ENCODE assay signal across 8 mouse cellular contexts in the genomic region with DNA sequence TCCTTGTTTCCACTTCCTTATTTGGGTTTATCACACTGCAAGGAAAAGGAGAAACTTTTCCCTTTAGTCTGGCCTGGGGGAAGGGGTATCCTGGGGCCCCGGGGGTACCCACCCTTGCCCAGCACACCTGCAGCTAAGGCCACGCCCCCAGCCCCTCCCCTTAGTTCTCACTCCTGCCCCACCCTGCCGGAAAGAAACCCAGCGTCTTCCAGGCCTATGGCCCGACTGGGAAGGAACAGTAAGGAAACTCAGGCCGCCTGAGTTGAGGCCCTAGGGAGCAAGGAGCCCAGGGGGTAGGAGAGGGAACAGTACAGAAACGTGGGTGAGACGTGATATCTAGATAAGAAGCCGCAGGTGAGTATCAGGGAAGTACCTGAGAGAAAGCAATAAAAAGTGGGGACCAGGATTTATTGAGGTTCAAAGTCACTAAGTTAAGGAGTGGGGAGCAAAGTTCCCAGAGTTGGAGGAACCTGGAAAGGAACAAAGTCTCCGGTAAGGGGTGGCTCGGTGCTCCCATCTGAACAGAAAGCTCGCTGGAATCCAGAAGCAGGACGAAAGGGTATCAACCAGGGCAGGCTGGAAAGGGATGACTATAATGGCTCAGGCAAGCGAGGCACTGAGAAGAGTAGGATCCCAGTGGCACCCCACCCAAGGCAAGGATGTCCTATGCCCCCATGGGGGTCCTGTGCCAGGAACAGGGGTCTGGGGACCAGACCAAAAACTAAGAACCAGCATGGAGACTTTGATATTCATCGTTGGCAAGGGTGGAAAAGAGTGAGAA. TPM values are rescaled to one million over a fixed set of nuclear protein-coding genes. Genes with fewer than 3 reads are reported as not detected.
DNase-seq lines count a peak whose midpoint lies in the region; ATAC-seq and TF ChIP-seq lines count a peak whose summit lies in the region.

No protein-coding gene starts in this region.

- H3K4me3 ChIP-seq in testis, adult 2 months (ENCODE audit: control insufficient read depth, low read depth, low read length), result peak overlapping the region; percentile 82
- peak overlapping the region; percentile 65 for H3K4me3 ChIP-seq in forebrain, embryonic 10.5 days

- H3K4me1 ChIP-seq in testis, adult 2 months (ENCODE audit: control insufficient read depth, insufficient read depth, low read length), result peaks cover 24% of the 10 kb centered on the region
- H3K4me1 ChIP-seq in forebrain, embryonic 10.5 days, result peaks cover 57% of the 10 kb centered on the region

- H3K9me3 ChIP-seq in forebrain, embryonic 10.5 days, result no peaks in the 10 kb centered on the region

- no peak for TF ChIP-seq CTCF in testis, adult 2 months (IDR thresholded peaks at IDR 0.05; ENCODE audit: control insufficient read depth, insufficient read depth, insufficient replicate concordance, low read depth, low read length)

- WGBS in forebrain, embryonic 10.5 days, result 14% methylated on average over 15 of the region's 15 CpGs

- no peaks in the 10 kb centered on the region for H3K27me3 ChIP-seq in testis, adult 2 months (ENCODE audit: control insufficient read depth, insufficient read depth, low read length)
- H3K27me3 ChIP-seq in forebrain, embryonic 10.5 days (ENCODE audit: poor library complexity, severe bottlenecking), result peaks cover 56% of the 10 kb centered on the region

- no peak for DNase-seq in testis, postnatal 14 days (ENCODE audit: low spot score)
- no peak for DNase-seq in forebrain, embryonic 10.5 days (ENCODE audit: extremely low spot score, low spot score)
- peak; percentile 79 for DNase-seq in kidney, postnatal 10 days
- DNase-seq in lung, postnatal 4 days, result peak; percentile 61
- DNase-seq in spleen, postnatal 10 days (ENCODE audit: low spot score in 2 of 2), result no peak
- no peak for DNase-seq in embryo, embryonic 10 days (ENCODE audit: low spot score)

- TF ChIP-seq POLR2A in testis, adult 2 months (IDR thresholded peaks at IDR 0.05; ENCODE audit: control insufficient read depth, low read depth, low read length), result no peak

- H3K27ac ChIP-seq in testis, adult 2 months (ENCODE audit: control insufficient read depth, insufficient read depth, low read depth, low read length), result no peak overlapping the region
- peak overlapping the region; percentile 81; the same call in 1 of the 2 replicates for H3K27ac ChIP-seq in forebrain, embryonic 10.5 days

- no peak for ATAC-seq in inflammation-experienced regulatory T-cells, adult 6 months

- H3K36me3 ChIP-seq in testis, adult 2 months (ENCODE audit: control insufficient read depth, insufficient read depth, low read length), result no peaks in the 10 kb centered on the region
- peaks cover 31% of the 10 kb centered on the region for H3K36me3 ChIP-seq in forebrain, embryonic 10.5 days (replicated peaks)

RNA-seq across cellular contexts. Expression of a gene that starts 6.1 kb away (rescaled TPM):
- 139 and 154 TPM in 2 replicates for polyA plus RNA-seq in testis, adult 2 months (2012; rRNA removed)
- 103 TPM in 2 replicates for polyA plus RNA-seq in forebrain, embryonic 10.5 days (2016; fragmentation: Nextera tagmentation; extraction: Ambion mirVana)
- polyA plus RNA-seq in inflammation-experienced regulatory T-cells, adult 6 months (2017; shearing (Covaris generic)), result 10 to 100 TPM; 18.2 to 35.2 (median 29.7) TPM

RNA-seq across cellular contexts. Expression of a gene that starts 7.6 kb away (rescaled TPM):
- polyA plus RNA-seq in testis, adult 2 months (2012; rRNA removed), result 13.9 and 14.6 TPM in 2 replicates
- 25.2 and 25.8 TPM in 2 replicates for polyA plus RNA-seq in forebrain, embryonic 10.5 days (2016; fragmentation: Nextera tagmentation; extraction: Ambion mirVana)
- 1 to 10 TPM; 2.8 to 4.3 (median 3.6) TPM for polyA plus RNA-seq in inflammation-experienced regulatory T-cells, adult 6 months (2017; shearing (Covaris generic))

RNA-seq across cellular contexts. Expression of a gene that starts 11.6 kb away (rescaled TPM):
- 28.3 and 29.1 TPM in 2 replicates for polyA plus RNA-seq in testis, adult 2 months (2012; rRNA removed)
- 106 TPM in 2 replicates for polyA plus RNA-seq in forebrain, embryonic 10.5 days (2016; fragmentation: Nextera tagmentation; extraction: Ambion mirVana)
- 100 to 1,000 TPM in 1 of 3 experiments, 10 to 100 TPM in 2; 44.0 to 102 (median 47.1) TPM for polyA plus RNA-seq in inflammation-experienced regulatory T-cells, adult 6 months (2017; shearing (Covaris generic))

RNA-seq across cellular contexts. Expression of a gene that starts 18.8 kb away (rescaled TPM):
- 7.5 and 8.4 TPM in 2 replicates for polyA plus RNA-seq in testis, adult 2 months (2012; rRNA removed)
- 31.0 and 32.9 TPM in 2 replicates for polyA plus RNA-seq in forebrain, embryonic 10.5 days (2016; fragmentation: Nextera tagmentation; extraction: Ambion mirVana)
- polyA plus RNA-seq in inflammation-experienced regulatory T-cells, adult 6 months (2017; shearing (Covaris generic)), result 1 to 10 TPM; 2.5 to 3.6 (median 3.5) TPM

RNA-seq across cellular contexts. Expression of a gene that starts 23.7 kb away (rescaled TPM):
- polyA plus RNA-seq in testis, adult 2 months (2012; rRNA removed), result 109 and 123 TPM in 2 replicates
- polyA plus RNA-seq in forebrain, embryonic 10.5 days (2016; fragmentation: Nextera tagmentation; extraction: Ambion mirVana), result 19.5 and 19.7 TPM in 2 replicates
- 10 to 100 TPM; 34.1 to 59.7 (median 59.0) TPM for polyA plus RNA-seq in inflammation-experienced regulatory T-cells, adult 6 months (2017; shearing (Covaris generic))

Comparison
In these comparisons a context has a peak if more than half of its experiments do, and no peak if none do; other contexts are left out.
1. DNase-seq: peak in kidney, postnatal 10 days (single experiment) and lung, postnatal 4 days (2 of 2); none in testis, postnatal 14 days (single experiment), forebrain, embryonic 10.5 days (single experiment), spleen, postnatal 10 days (0 of 2) and embryo, embryonic 10 days (single experiment).